Mouse (Mus musculus): Measurements from ENCODE around the gene Scgb2b17. TPM values are rescaled to one million over a fixed set of nuclear protein-coding genes. Genes with fewer than 3 reads are reported as not detected.
"Not testable (repeated sequence)": the region's sequence is repeated elsewhere in the genome, so short reads cannot be mapped to it uniquely, and the experiment has no call there.

Scgb2b17 gene
- total RNA-seq (2015; ENCODE audit: low replicate concordance) = not detected in 2 replicates
- not detected in 2 replicates for total RNA-seq (2017; ENCODE audit: low replicate concordance)

GRCm38 (mm10) chr7:33056461-33056860 is at the start of gene Scgb2b17:
Scgb2b17 (minus strand) TSS chr7:33056561.
- ATAC-seq (replicated peaks; ENCODE audit: low FRiP score, poor library complexity, severe bottlenecking) = not testable (repeated sequence)

- ATAC-seq (replicated peaks; ENCODE audit: low FRiP score, poor library complexity, severe bottlenecking) = not testable (repeated sequence)
These were observed 6.8 kb upstream of the Scgb2b17 start, which contains the start of gene Scgb1b17 for GRCm38 (mm10) chr7:33063149-33063548. Scgb1b17 (plus strand) TSS chr7:33063449.

Other genes with a start within 250 kb of the Scgb2b17 start
- not detected in 2 replicates for gene Scgb2b15, start 226.9 kb downstream of the Scgb2b17 start, total RNA-seq (2015; ENCODE audit: low replicate concordance)
- gene Scgb2b15, start 226.9 kb downstream of the Scgb2b17 start, total RNA-seq (2017; ENCODE audit: low replicate concordance) = not detected in 2 replicates
- not detected in 2 replicates for gene Scgb1b15, start 220.0 kb downstream of the Scgb2b17 start, total RNA-seq (2015; ENCODE audit: low replicate concordance)
- gene Scgb1b15, start 220.0 kb downstream of the Scgb2b17 start, total RNA-seq (2017; ENCODE audit: low replicate concordance) = not detected in 2 replicates
- not detected in 2 replicates for gene Scgb1b17, start 6.9 kb upstream of the Scgb2b17 start, total RNA-seq (2015; ENCODE audit: low replicate concordance)
- gene Scgb1b17, start 6.9 kb upstream of the Scgb2b17 start, total RNA-seq (2017; ENCODE audit: low replicate concordance) = not detected in 2 replicates
- gene Scgb2b18, start 117.3 kb upstream of the Scgb2b17 start, total RNA-seq (2015; ENCODE audit: low replicate concordance) = not detected in 2 replicates
- gene Scgb2b18, start 117.3 kb upstream of the Scgb2b17 start, total RNA-seq (2017; ENCODE audit: low replicate concordance) = not detected in 2 replicates
- not detected in 2 replicates for gene Scgb1b18, start 129.0 kb upstream of the Scgb2b17 start, total RNA-seq (2015; ENCODE audit: low replicate concordance)
- gene Scgb1b18, start 129.0 kb upstream of the Scgb2b17 start, total RNA-seq (2017; ENCODE audit: low replicate concordance) = not detected in 2 replicates
- not detected in 2 replicates for gene Scgb2b19, start 223.8 kb upstream of the Scgb2b17 start, total RNA-seq (2015; ENCODE audit: low replicate concordance)
- gene Scgb2b19, start 223.8 kb upstream of the Scgb2b17 start, total RNA-seq (2017; ENCODE audit: low replicate concordance) = not detected in 2 replicates
- not detected in 2 replicates for gene Scgb1b19, start 230.7 kb upstream of the Scgb2b17 start, total RNA-seq (2015; ENCODE audit: low replicate concordance)
- not detected in 2 replicates for gene Scgb1b19, start 230.7 kb upstream of the Scgb2b17 start, total RNA-seq (2017; ENCODE audit: low replicate concordance)

Measured in erythroblast, adult 5-6 weeks (primary cell).